Mouse (Mus musculus) E14TG2a.4 (cell line): ENCODE measurements around the gene Tbxa2r.
A peak's percentile ranks its signal among the peaks of the same experiment; 100 is the strongest.

Source experiments
- H3K27me3 ChIP-seq: 2 replicates; pipeline ENCODE4 v1.6.1; 2014; ENCODE audit warnings: low read length, control low read depth; ENCODE audit not compliant: insufficient read depth
- H3K36me3 ChIP-seq: 2 replicates; pipeline ENCODE4 v1.6.1; 2014; ENCODE audit warnings: low read length, control low read depth; ENCODE audit not compliant: insufficient read depth
- H3K4me1 ChIP-seq: replicated peaks from 2 replicates; pipeline ENCODE4 v1.6.1; 2014; ENCODE audit warnings: low read depth, low read length, control low read depth
- H3K4me3 ChIP-seq: replicated peaks from 2 replicates; pipeline ENCODE4 v1.5.1; 2014; ENCODE audit warnings: mild to moderate bottlenecking, low read length
- H3K9me3 ChIP-seq: 2 replicates; pipeline ENCODE4 v1.6.1; 2014; ENCODE audit warnings: low read length, control low read depth
- CTCF ChIP-seq: conservative IDR thresholded peaks from 2 replicates; pipeline ENCODE4 v1.5.1; 2014; ENCODE audit warnings: low read length
- NANOG ChIP-seq: IDR thresholded peaks from 2 replicates; pipeline ENCODE4 v1.6.1; 2014; ENCODE audit warnings: borderline replicate concordance, low read length, mixed read lengths
- POU5F1 ChIP-seq: IDR thresholded peaks from 2 replicates; pipeline ENCODE4 v1.6.1; 2014; ENCODE audit warnings: low read length, borderline replicate concordance

Gene Tbxa2r

DNA sequence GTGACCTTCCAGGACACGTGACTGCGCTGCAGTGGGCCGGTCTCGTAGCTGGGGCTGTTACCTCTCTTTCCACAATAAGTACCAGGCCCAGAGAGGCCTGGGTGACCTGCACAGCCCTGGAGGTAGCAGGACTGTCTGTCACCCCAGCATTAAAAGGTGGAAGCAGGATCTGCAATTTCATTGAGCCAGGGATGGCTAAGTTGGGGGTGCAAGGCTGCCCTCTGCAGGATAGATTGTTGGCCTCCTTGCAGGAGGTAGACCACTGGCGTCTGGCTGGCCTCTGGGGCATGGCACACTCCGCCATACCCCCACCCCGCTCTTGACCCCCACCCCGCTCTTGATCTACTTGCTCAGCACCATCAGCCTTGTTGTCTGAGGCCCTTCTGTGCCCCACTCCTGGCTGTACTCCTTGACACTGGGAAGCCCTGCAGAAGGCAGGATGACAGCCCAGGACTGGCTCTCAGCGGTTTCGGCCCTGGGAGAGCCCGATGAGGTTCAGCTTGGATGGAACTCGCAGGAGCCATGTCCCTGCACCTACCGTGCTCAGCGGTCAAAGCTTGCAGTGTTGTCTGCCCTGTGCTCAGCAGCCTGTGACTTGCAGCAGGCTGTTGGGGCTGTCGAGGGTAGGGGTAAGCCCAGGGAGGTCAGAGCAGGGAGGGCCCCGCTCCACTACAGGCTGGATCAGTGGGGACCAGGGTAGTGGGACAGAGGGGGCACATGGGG is 12.0 kb upstream of the Tbxa2r start:
- peak; percentile 14; the same call in 1 of the 2 replicates for TF ChIP-seq CTCF
- TF ChIP-seq NANOG: no peak
- no peaks in the 10 kb centered on the region for H3K9me3 ChIP-seq
- peaks cover 83% of the 10 kb centered on the region for H3K4me1 ChIP-seq
- H3K36me3 ChIP-seq: peaks cover 70% of the 10 kb centered on the region
- H3K27me3 ChIP-seq: no peaks in the 10 kb centered on the region
- H3K4me3 ChIP-seq: peak overlapping the region; percentile 72

DNA sequence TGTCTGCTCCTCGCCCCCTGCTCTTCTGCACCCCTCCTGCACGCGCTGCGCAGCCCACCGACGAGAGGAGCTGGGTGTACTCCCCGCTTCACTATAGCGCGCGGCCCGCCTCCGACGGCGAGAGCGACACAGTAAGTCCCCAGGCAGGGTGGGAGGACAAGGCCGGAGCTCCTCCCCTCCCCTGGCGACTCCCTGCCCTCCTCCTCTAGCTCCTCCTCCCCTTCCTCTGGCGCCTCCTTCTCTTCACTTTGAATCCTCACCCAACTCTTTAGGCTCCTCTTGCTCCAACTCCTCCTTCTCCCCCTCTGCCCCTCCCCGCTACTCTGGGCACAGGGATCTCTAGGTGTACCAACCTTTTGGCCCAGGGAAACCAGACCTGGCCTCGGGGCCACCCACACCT is 11.3 kb upstream of the Tbxa2r start:
- H3K36me3 ChIP-seq: peaks cover 65% of the 10 kb centered on the region
- H3K27me3 ChIP-seq: no peaks in the 10 kb centered on the region
- H3K4me1 ChIP-seq: peaks cover 83% of the 10 kb centered on the region
- no peaks in the 10 kb centered on the region for H3K9me3 ChIP-seq
- H3K4me3 ChIP-seq: peak overlapping the region; percentile 72
- TF ChIP-seq CTCF (no peak), POU5F1 (no peak), NANOG (no peak)

DNA sequence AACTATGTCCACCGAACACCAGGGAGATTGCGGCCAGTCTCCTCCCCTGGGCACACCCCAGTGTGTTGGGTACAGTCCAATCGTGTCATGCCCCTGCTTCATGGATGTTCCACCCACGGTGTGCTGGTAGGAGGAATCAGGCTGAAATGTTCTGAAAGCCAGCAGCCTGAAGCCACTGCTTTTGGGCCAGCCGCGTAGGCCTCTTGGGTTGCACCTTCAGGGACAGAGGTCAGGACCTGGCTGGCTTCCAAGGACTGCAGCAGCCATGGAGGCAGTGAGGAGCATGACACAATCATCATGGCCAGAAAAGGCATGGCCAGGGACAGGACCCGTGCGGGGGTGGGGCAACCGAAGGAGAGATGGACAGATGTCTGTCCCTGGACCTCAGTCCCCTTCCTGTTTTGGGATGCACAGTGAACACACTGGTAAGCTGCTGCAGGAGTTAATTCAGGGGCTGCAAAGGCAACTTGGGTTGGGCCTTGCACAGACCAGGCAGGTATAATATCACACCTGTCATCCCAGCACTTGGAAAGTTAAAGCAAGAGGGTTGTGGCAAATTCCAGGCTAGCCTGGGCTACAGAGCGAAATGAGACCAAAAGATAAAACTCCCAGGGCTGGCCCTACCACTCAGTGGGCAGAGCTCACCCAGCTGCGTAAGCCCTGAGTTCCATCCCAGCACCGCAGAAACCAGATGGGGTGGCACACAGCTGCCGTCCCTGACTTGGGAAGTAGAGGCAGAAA is 9.8 kb upstream of the Tbxa2r start:
- Histone ChIP-seq H3K9me3 (no peaks in the 10 kb centered on the region), H3K27me3 (no peaks in the 10 kb centered on the region), H3K36me3 (peaks cover 65% of the 10 kb centered on the region), H3K4me1 (peaks cover 83% of the 10 kb centered on the region), H3K4me3 (peak overlapping the region; percentile 100; the same call in 1 of the 2 replicates)
- TF ChIP-seq NANOG (no peak), POU5F1 (no peak), CTCF (no peak)

DNA sequence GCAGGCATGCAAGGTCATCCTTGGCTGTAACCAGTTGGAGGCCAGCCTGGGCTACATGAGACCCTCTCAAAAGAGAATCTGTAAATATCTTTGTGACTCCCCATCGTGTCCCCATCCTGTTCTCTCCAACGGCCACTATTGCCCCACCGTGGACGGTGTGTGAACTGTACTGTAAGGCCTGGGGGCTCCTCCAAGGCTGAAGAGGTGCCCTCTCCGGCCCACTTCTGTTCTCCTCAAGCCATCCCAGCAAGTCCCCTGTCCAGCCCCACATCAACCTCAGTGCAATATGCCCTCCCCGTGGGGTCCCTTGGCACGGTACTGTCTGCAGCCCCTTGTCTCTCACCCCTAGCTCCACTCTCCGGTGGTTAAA is 9.2 kb upstream of the Tbxa2r start:
- peak overlapping the region; percentile 100 for H3K4me3 ChIP-seq
- peaks cover 65% of the 10 kb centered on the region for H3K36me3 ChIP-seq
- no peak for TF ChIP-seq POU5F1
- no peak for TF ChIP-seq CTCF
- no peak for TF ChIP-seq NANOG
- no peaks in the 10 kb centered on the region for H3K27me3 ChIP-seq
- no peaks in the 10 kb centered on the region for H3K9me3 ChIP-seq
- H3K4me1 ChIP-seq: peaks cover 83% of the 10 kb centered on the region

DNA sequence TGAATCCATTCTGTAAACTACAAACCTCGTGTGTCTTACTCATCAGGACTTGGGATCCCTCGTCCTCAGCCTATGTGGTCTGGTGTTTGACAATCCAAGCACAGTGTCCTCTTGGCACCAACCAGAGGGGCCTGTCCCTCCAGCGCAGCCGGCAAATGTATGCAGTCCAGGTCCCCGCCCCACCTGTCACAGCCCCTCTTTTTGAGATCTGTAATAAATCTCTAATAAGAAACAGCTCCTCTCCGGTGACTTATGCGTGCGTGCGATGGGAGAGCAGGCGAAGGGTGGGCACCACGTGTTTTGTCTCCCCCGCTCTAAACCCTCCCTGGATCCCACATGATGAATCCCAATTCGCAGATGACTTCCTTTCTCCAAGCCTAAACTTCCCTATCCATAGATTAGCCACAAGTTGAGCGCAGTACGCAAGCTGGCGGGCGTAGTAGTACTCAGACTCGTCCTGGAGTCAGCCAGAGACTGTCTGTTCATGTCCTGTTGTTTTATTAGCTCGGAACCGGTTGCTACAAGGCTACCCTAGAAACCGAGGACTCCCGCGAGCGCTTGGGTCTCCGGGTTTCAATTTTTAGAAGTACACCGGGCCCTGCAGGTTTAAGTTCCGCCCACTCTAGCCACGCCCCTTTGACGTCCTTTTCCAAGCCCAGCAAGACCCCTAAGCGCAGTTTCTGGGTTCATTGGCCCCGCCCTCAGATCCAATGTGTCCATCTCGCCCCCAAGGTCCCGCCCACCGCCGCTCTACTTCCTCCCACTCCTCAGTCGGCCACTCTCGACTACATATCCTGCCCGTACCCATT is 8.6 kb upstream of the Tbxa2r start:
- no peak for TF ChIP-seq CTCF
- TF ChIP-seq NANOG: no peak
- no peak for TF ChIP-seq POU5F1
- Histone ChIP-seq H3K4me3 (peak overlapping the region; percentile 100), H3K9me3 (no peaks in the 10 kb centered on the region), H3K27me3 (no peaks in the 10 kb centered on the region), H3K4me1 (peaks cover 84% of the 10 kb centered on the region), H3K36me3 (peaks cover 65% of the 10 kb centered on the region)

DNA sequence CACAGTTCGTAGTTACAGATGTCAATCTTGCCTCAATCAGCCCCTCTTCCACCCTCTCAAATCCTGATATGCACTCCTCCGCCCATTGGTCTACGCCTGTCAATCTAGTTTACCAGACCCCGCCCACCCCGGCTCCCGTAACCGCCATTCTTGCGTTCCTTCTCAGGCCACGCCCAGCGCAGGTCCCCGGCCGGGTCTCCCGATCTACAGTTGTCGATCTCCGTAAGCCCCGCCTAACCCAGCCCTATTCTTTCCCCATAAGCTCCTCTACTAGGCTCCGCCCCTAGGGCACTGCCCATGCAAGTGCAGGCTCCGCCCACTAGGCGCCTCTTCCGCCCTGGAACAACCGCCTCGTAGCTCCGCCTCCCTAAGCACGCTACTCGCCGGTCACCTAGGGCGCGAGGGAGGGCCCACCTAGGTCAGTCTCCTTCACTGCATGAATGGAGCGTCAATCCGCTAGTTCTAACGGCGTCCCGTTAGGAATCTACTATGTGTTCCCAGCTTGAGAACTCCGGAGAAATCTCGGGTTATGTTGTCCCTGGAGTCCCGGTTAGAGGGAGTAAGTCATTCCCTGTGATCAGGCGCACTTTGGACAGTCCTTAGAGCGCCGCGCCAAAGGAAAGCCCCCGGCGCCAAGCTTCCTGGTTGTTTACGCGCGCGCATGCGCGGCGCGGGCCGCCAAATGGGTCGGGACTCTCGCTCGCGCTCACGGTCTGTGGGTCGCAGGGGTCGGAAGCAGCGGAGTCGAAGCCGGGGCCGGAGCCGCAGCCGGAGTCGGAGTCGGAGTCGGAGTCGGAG is 7.8 kb upstream of the Tbxa2r start, which contains the start of gene Cactin:
Cactin (plus strand) TSS at position 554 of the 798 bp plus-strand sequence.
- Histone ChIP-seq H3K4me1 (peaks cover 84% of the 10 kb centered on the region), H3K27me3 (no peaks in the 10 kb centered on the region), H3K36me3 (peaks cover 65% of the 10 kb centered on the region), H3K9me3 (no peaks in the 10 kb centered on the region), H3K4me3 (peak within 1 kb of the TSS; percentile 100)
- TF ChIP-seq POU5F1 (no peak), CTCF (no peak), NANOG (no peak)

DNA sequence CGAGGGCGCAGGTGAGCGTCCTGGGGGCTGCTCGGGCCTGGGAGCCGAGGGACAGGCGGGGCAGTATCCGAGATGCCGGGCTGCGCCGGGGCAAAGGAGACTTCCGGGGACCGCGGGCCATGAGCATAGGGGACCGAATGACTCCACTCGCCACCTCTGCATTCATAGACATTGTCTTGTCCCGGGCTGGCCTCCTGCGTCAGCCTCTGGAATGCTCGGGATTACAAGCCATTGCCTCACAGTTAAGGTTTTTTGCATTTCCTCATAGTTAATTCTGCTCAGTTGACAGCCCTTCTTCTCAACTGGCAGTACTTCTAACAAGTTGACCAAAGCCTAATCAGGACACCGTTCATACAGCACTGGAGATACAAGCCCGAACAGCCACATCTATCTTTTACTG is 7.1 kb upstream of the Tbxa2r start:
- no peaks in the 10 kb centered on the region for H3K9me3 ChIP-seq
- H3K4me1 ChIP-seq: peaks cover 84% of the 10 kb centered on the region
- H3K36me3 ChIP-seq: peaks cover 66% of the 10 kb centered on the region
- no peaks in the 10 kb centered on the region for H3K27me3 ChIP-seq
- peak overlapping the region; percentile 100 for H3K4me3 ChIP-seq
- TF ChIP-seq CTCF: no peak
- TF ChIP-seq POU5F1: no peak
- no peak for TF ChIP-seq NANOG

DNA sequence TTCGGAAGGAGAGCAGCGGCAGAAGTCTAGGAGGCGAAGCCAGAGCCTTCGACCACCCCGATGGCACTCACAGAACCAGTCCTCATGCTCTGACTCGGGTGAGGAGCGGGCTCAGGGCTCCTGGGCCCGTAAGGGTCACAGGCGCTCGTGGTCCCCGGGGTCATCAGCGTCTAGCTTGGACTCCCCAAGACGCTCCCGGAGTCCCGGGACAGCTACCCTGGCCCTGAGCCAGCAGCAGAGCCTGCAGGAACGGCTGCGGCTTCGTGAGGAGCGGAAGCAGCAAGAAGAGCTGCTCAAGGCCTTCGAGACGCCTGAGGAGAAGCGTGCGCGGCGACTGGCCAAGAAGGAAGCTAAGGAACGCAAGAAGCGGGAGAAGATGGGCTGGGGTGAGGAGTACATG is 6.1 kb upstream of the Tbxa2r start:
- peak overlapping the region; percentile 100 for H3K4me3 ChIP-seq
- H3K27me3 ChIP-seq: no peaks in the 10 kb centered on the region
- no peaks in the 10 kb centered on the region for H3K9me3 ChIP-seq
- H3K4me1 ChIP-seq: peaks cover 84% of the 10 kb centered on the region
- TF ChIP-seq NANOG: no peak
- TF ChIP-seq POU5F1: no peak
- TF ChIP-seq CTCF: no peak
- peaks cover 75% of the 10 kb centered on the region for H3K36me3 ChIP-seq
